Mouse (Mus musculus) MEL-GATA-1-ER (cell line): Measurements from ENCODE around the gene Kntc1.
"Not testable (repeated sequence)": the region's sequence is repeated elsewhere in the genome, so short reads cannot be mapped to it uniquely, and the experiment has no call there.

Experiments
- DNase-seq: peaks from one replicate; pipeline ENCODE4 v3.0.0-alpha.2; 2012; ENCODE audit warnings: low read depth; ENCODE audit errors: extremely low read depth

Kntc1 gene

GRCm38 (mm10) chr5:123749065-123750064 lies at the start of gene Kntc1, which contains the start of gene Rsrc2:
Gene Kntc1 (plus strand): TSS chr5:123749716.
Gene Rsrc2 (minus strand): TSS chr5:123749414.
- peak; percentile 97 for DNase-seq

GRCm38 (mm10) chr5:123700625-123701024 lies 48.9 kb upstream of the Kntc1 start:
- DNase-seq: no peak

DNA sequence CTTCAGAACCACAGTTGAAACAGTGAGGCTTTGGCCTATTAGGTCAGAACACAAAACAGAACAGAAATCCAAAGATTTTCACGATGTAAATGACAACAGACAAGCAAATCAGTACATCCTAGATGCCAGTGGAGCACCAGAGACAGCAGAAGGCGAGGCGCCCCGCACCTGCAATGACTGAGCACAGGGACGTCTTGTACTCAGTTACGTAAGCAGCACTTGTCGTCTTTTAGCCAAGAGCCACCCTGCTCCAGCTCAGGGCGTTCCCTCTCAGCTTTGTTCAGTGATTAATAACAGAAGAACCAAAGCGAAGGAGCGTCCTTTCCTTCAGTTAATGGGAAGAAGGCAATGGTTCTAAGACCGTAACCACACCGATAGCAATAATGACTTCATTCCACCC lies 40.9 kb upstream of the Kntc1 start:
- no peak for DNase-seq

GRCm38 (mm10) chr5:123709571-123709970 lies 39.9 kb upstream of the Kntc1 start:
- DNase-seq: no peak

DNA sequence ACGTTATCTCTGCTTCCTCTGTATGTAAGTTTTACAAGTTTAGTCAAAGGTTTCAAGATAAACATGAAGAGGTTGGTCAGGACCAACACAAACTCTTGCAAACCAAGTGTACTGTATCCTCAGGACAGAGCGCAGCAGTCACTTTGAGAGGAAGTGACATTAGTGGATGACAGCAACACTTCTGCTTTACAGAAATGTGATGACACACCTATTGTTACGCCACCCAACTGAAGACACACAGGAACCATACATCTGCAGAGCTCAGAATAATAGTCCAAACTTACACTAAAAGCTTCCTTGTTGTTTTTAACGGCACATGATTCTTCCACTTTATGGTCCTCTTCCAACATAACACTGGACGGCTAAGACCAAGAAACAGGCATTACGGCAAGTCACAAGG lies 35.7 kb upstream of the Kntc1 start:
- no peak for DNase-seq

- DNase-seq: no peak
These were observed 34.9 kb upstream of the Kntc1 start for GRCm38 (mm10) chr5:123714622-123715021.

DNA sequence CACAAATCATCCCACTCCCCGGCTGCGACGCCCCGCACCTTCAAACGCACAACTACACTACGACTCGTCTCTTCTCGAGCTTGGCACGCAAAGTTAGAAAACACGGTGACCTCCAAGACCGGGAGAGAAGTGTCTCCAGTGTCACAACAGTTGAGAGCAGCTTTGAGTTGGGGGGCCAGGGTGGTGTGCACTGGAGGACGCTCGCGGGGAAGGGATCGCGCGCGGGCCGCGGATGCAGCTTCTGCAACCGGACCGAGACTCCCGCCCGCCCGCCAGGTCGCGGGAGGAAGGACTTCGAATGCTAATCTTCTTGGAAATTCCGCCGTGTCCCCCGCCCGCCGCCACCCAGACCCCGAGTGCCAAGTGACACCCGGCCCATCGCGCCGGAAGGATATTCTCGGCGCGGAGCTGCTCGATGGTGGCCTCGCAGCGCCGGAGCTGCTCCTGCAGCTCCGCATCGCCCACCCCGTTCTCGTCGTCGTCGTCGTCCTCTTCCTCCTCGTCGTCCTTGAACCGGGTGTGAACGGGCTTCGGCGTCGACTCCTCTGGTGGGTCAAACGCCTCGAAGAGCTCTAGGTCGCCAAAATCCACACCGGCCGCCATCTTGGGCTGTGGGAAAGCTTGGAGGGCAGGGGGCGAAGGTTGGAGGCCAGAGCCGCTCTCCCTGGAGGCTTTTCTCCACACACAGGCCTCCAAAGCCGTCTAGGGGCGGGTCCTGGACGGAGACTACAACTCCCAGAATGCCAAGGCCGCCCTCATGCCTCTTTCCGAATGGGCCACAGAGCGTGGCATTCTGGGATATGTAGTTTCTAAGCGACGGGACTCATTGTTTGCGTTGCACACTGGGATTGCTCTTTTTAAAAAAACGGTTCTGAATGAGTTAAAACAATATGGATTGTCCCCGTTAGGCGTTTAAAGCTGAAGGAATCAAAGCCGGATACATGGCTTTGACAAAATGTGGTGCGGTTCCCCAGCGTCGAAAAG lies 28.9 kb upstream of the Kntc1 start, which contains the start of gene Zcchc8:
TSS of gene Zcchc8 (minus strand) at position 773 of the 984 bp plus-strand sequence.
- DNase-seq: peak; percentile 94

GRCm38 (mm10) chr5:123723816-123724215 lies 25.7 kb upstream of the Kntc1 start:
- not testable (repeated sequence) for DNase-seq

DNA sequence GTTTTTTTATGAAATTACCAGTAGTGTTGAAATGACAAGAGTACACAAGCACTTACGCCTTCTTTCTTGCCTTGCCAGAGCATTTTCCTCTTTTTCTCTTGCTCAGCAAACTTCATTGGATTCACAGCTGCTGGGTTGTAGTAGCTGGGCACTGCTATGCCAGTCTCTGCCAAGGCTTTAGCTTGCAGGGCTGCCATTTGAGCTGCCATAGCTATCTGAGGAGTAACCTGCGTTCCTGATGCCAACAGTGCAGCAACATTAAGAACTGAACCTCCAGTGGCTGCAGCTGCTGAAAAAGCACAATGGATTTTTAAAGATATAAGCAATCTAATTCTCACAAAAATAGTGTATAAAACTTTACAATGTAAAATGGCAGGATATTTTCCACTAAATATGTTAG lies 18.5 kb upstream of the Kntc1 start:
- no peak for DNase-seq

- DNase-seq: no peak
These were observed 5.2 kb upstream of the Kntc1 start for GRCm38 (mm10) chr5:123744358-123744757.

GRCm38 (mm10) chr5:123746253-123746652 lies 3.3 kb upstream of the Kntc1 start:
- DNase-seq: no peak

GRCm38 (mm10) chr5:123747604-123748003 lies 1.9 kb upstream of the Kntc1 start:
- DNase-seq: no peak

DNA sequence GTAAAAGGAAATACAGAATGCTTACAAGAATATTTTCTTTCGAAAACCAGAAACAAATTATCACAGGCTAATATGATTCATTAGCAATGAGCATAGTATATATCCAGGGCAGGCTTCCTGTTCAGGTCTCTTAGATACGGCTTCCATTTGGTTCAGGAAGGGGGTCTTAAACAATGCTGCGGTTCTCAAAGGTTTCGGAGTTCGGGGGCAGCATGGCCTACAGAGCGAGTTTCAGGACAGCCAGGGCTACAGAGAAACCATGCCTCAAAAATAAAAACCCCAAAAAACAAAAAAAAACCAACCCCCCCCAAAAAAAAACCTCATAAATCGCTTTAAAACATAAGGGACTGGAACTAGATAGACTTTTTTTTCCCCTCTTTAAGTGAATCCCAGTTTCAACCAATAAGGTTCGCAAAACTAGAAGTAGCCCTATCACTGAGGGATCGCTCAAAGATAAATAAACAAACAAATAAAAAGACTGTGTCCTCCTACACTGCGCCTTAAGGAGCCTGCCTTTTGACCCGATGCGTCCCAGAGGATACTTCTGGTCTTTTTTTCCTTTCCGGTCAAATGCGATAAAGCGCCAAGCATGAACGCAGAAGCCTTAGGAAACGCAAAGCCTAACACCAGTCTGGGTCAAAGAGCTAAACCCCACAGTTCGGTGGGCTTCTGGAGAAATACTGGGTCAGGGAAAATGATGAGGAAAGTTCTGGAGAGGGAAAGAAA lies 1.0 kb upstream of the Kntc1 start:
- DNase-seq: peak; percentile 23

- DNase-seq: no peak
These were observed 16.0 kb downstream of the Kntc1 start for GRCm38 (mm10) chr5:123765506-123765905.

DNA sequence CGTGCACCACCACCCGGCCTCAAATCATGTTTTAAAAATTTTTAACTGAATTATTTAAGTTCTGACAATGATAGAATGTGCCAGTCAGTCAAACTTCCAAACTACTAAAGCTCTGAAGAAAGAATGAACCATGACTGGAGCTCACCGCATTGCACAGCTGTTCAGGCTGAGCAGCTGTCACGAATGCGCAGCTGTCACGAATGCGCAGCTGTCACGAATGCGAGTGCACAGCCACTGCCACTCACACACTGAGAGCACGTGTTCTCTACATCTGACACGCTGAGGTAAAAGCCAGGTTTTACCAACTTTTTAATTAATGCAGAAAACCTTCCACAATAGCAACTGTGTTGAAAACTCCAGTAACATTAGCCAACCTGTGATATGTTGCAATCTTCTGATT lies 16.9 kb downstream of the Kntc1 start:
- not testable (repeated sequence) for DNase-seq

GRCm38 (mm10) chr5:123773441-123773840 lies 23.9 kb downstream of the Kntc1 start:
- DNase-seq: no peak

- no peak for DNase-seq
These were observed 31.2 kb downstream of the Kntc1 start for GRCm38 (mm10) chr5:123780716-123781115.

GRCm38 (mm10) chr5:123781864-123782263 lies 32.3 kb downstream of the Kntc1 start:
- DNase-seq: no peak

DNA sequence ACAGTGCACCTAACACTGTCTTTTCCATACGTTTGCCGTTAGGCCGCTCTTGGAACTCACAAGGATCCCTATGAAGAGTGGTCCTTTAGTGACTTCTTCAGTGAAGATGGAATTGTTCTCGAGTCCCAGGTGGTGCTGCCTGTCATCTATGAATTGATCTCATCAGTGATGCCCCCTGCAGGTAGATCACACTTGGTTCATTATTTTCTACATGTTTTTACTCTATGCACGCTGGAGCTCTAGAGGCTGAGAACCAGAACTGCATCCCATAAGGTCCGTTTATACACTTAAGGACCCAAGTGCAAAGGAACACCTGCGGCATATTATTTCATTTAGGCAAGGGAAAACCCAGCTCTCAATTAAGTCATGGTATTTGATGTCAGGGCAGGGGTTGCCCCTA lies 39.5 kb downstream of the Kntc1 start:
- DNase-seq: no peak

GRCm38 (mm10) chr5:123793081-123793480 lies 43.6 kb downstream of the Kntc1 start:
- no peak for DNase-seq

DNA sequence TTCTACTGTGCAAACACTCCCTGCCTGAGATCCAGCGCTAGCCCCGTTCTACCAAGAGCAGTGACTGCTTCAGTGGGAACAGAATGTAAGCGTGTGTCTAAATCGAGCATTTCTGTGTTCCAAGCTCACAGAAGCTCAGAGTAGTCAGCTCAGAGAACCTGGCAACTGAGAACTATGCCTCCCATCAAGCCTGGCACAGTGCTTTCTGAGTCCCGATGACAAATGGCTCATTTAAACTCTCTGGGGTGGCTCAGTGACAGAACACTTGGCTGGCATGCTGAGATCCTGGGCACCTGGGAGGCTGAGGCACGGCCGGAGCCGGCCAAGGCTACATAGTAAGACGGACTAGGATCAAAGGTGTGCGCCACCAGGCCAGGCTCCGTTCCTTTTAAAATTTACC lies 56.8 kb downstream of the Kntc1 start:
- DNase-seq: no peak
